Mouse (Mus musculus): ENCODE measurements at regions not wholly inside any gene's neighbourhood (a gene's known extent, or its start where the extent isn't known, plus 50 kb on each side); places are given as distances from the start of the nearest gene placed in this dataset.

- no peak overlapping the region for H3K4me3 ChIP-seq (ENCODE audit: insufficient read depth, low read depth, low read length)
- no peaks in the 10 kb centered on the region for H3K4me1 ChIP-seq (ENCODE audit: control insufficient read depth, insufficient read depth, low read length)
- WGBS, result 78% methylated on average over 4 of the region's 4 CpGs
- no peaks in the 10 kb centered on the region for H3K36me3 ChIP-seq (ENCODE audit: control insufficient read depth, insufficient read depth, low read length)
- no peaks in the 10 kb centered on the region for H3K27me3 ChIP-seq (ENCODE audit: control insufficient read depth, insufficient read depth, low read length)
- no peak for DNase-seq (ENCODE audit: extremely low read depth, low read depth, low spot score)
- no peak overlapping the region for H3K27ac ChIP-seq (replicated peaks; ENCODE audit: insufficient read depth, low read depth, low read length)
- H3K9ac ChIP-seq (ENCODE audit: low read depth, low read length), result no peak overlapping the region
- no peak for TF ChIP-seq CTCF (IDR thresholded peaks at IDR 0.05; ENCODE audit: low read depth, low read length)
- no peak for TF ChIP-seq POLR2A (IDR thresholded peaks at IDR 0.05; ENCODE audit: extremely low read depth, insufficient read depth, low read length)
- no peaks in the 10 kb centered on the region for H3K79me2 ChIP-seq (ENCODE audit: control insufficient read depth, insufficient read depth, low read length)
These were observed 468.8 kb upstream of the Rgma start for GRCm38 (mm10) chr7:72906536-72906935.

GRCm38 (mm10) chr7:72926772-72927380 is 448.4 kb upstream of the Rgma start:
- Histone ChIP-seq H3K36me3 (ENCODE audit: control insufficient read depth, insufficient read depth, low read length) (no peaks in the 10 kb centered on the region), H3K27ac (replicated peaks; ENCODE audit: insufficient read depth, low read depth, low read length) (no peak overlapping the region), H3K27me3 (ENCODE audit: control insufficient read depth, insufficient read depth, low read length) (no peaks in the 10 kb centered on the region), H3K4me1 (ENCODE audit: control insufficient read depth, insufficient read depth, low read length) (no peaks in the 10 kb centered on the region), H3K9ac (ENCODE audit: low read depth, low read length) (no peak overlapping the region), H3K4me3 (ENCODE audit: insufficient read depth, low read depth, low read length) (no peak overlapping the region), H3K79me2 (ENCODE audit: control insufficient read depth, insufficient read depth, low read length) (no peaks in the 10 kb centered on the region)
- DNase-seq (ENCODE audit: extremely low read depth, low read depth, low spot score), result no peak
- TF ChIP-seq CTCF (IDR thresholded peaks at IDR 0.05; ENCODE audit: low read depth, low read length) (no peak), POLR2A (IDR thresholded peaks at IDR 0.05; ENCODE audit: extremely low read depth, insufficient read depth, low read length) (no peak)
- WGBS, result 88% methylated on average over 20 of the region's 20 CpGs

- no peak for DNase-seq (ENCODE audit: extremely low read depth, low read depth, low spot score)
- TF ChIP-seq POLR2A (IDR thresholded peaks at IDR 0.05; ENCODE audit: extremely low read depth, insufficient read depth, low read length), result no peak
- WGBS, result 67% methylated on average over 2 of the region's 2 CpGs
- Histone ChIP-seq H3K9ac (ENCODE audit: low read depth, low read length) (no peak overlapping the region), H3K4me1 (ENCODE audit: control insufficient read depth, insufficient read depth, low read length) (no peaks in the 10 kb centered on the region), H3K4me3 (ENCODE audit: insufficient read depth, low read depth, low read length) (no peak overlapping the region), H3K79me2 (ENCODE audit: control insufficient read depth, insufficient read depth, low read length) (no peaks in the 10 kb centered on the region), H3K27me3 (ENCODE audit: control insufficient read depth, insufficient read depth, low read length) (no peaks in the 10 kb centered on the region), H3K36me3 (ENCODE audit: control insufficient read depth, insufficient read depth, low read length) (no peaks in the 10 kb centered on the region), H3K27ac (replicated peaks; ENCODE audit: insufficient read depth, low read depth, low read length) (no peak overlapping the region)
These were observed 436.5 kb upstream of the Rgma start for GRCm38 (mm10) chr7:72938842-72939241.

- no peak overlapping the region for H3K27ac ChIP-seq (replicated peaks; ENCODE audit: insufficient read depth, low read depth, low read length)
- DNase-seq (ENCODE audit: extremely low read depth, low read depth, low spot score), result no peak
- H3K36me3 ChIP-seq (ENCODE audit: control insufficient read depth, insufficient read depth, low read length), result no peaks in the 10 kb centered on the region
- H3K79me2 ChIP-seq (ENCODE audit: control insufficient read depth, insufficient read depth, low read length), result no peaks in the 10 kb centered on the region
- H3K4me1 ChIP-seq (ENCODE audit: control insufficient read depth, insufficient read depth, low read length), result no peaks in the 10 kb centered on the region
- WGBS, result 92% methylated on average over 1 of the region's 1 CpGs
- no peak for TF ChIP-seq POLR2A (IDR thresholded peaks at IDR 0.05; ENCODE audit: extremely low read depth, insufficient read depth, low read length)
- no peak for TF ChIP-seq CTCF (IDR thresholded peaks at IDR 0.05; ENCODE audit: low read depth, low read length)
- no peak overlapping the region for H3K4me3 ChIP-seq (ENCODE audit: insufficient read depth, low read depth, low read length)
- H3K9ac ChIP-seq (ENCODE audit: low read depth, low read length), result no peak overlapping the region
- H3K27me3 ChIP-seq (ENCODE audit: control insufficient read depth, insufficient read depth, low read length), result no peaks in the 10 kb centered on the region
These were observed 427.8 kb upstream of the Rgma start for GRCm38 (mm10) chr7:72947531-72947930.

- 51% methylated on average over 5 of the region's 5 CpGs for WGBS
- no peak overlapping the region for H3K27ac ChIP-seq (replicated peaks; ENCODE audit: insufficient read depth, low read depth, low read length)
- H3K9ac ChIP-seq (ENCODE audit: low read depth, low read length), result no peak overlapping the region
- TF ChIP-seq CTCF (IDR thresholded peaks at IDR 0.05; ENCODE audit: low read depth, low read length) (no peak), POLR2A (IDR thresholded peaks at IDR 0.05; ENCODE audit: extremely low read depth, insufficient read depth, low read length) (no peak)
- H3K27me3 ChIP-seq (ENCODE audit: control insufficient read depth, insufficient read depth, low read length), result no peaks in the 10 kb centered on the region
- H3K79me2 ChIP-seq (ENCODE audit: control insufficient read depth, insufficient read depth, low read length), result no peaks in the 10 kb centered on the region
- H3K4me1 ChIP-seq (ENCODE audit: control insufficient read depth, insufficient read depth, low read length), result no peaks in the 10 kb centered on the region
- H3K4me3 ChIP-seq (ENCODE audit: insufficient read depth, low read depth, low read length), result no peak overlapping the region
- DNase-seq (ENCODE audit: extremely low read depth, low read depth, low spot score), result no peak
- no peaks in the 10 kb centered on the region for H3K36me3 ChIP-seq (ENCODE audit: control insufficient read depth, insufficient read depth, low read length)
These were observed 427.3 kb upstream of the Rgma start for GRCm38 (mm10) chr7:72948026-72948425.

GRCm38 (mm10) chr7:72948666-72949065 is 426.6 kb upstream of the Rgma start:
- Histone ChIP-seq H3K9ac (ENCODE audit: low read depth, low read length) (no peak overlapping the region), H3K27ac (replicated peaks; ENCODE audit: insufficient read depth, low read depth, low read length) (no peak overlapping the region), H3K79me2 (ENCODE audit: control insufficient read depth, insufficient read depth, low read length) (no peaks in the 10 kb centered on the region), H3K36me3 (ENCODE audit: control insufficient read depth, insufficient read depth, low read length) (no peaks in the 10 kb centered on the region), H3K27me3 (ENCODE audit: control insufficient read depth, insufficient read depth, low read length) (no peaks in the 10 kb centered on the region), H3K4me1 (ENCODE audit: control insufficient read depth, insufficient read depth, low read length) (no peaks in the 10 kb centered on the region), H3K4me3 (ENCODE audit: insufficient read depth, low read depth, low read length) (no peak overlapping the region)
- WGBS, result 40% methylated on average over 3 of the region's 3 CpGs
- no peak for DNase-seq (ENCODE audit: extremely low read depth, low read depth, low spot score)
- TF ChIP-seq CTCF (IDR thresholded peaks at IDR 0.05; ENCODE audit: low read depth, low read length) (no peak), POLR2A (IDR thresholded peaks at IDR 0.05; ENCODE audit: extremely low read depth, insufficient read depth, low read length) (no peak)
